Mouse (Mus musculus) myocyte (in vitro differentiated cells): ENCODE results near the gene Cracr2a.

Experiments used
- CEBPB ChIP-seq: IDR thresholded peaks from 2 replicates; pipeline ENCODE4 v1.6.1; 2011; ENCODE audit warnings: mild to moderate bottlenecking, moderate library complexity; ENCODE audit not compliant: poor library complexity, insufficient read depth, severe bottlenecking
- MAX ChIP-seq: IDR thresholded peaks from one replicate; pipeline ENCODE4 v1.6.1; 2011; ENCODE audit warnings: low read depth, mild to moderate bottlenecking, control low read depth
- MYOD1 ChIP-seq, 3 experiments: IDR thresholded peaks; one replicate each; pipeline ENCODE4 v1.6.1; 2011; ENCODE audit warnings: control low read depth in 2 of 3, low read depth in 2 of 3, mild to moderate bottlenecking in 2 of 3, moderate library complexity in 1 of 3; ENCODE audit not compliant: insufficient read length in 2 of 3, control insufficient read depth in 1 of 3
- MYOG ChIP-seq, 3 experiments: IDR thresholded peaks; one replicate each; pipeline ENCODE4 v1.6.1; 2011; ENCODE audit warnings: control low read depth in 2 of 3, low read depth in 2 of 3, mild to moderate bottlenecking in 2 of 3; ENCODE audit not compliant: insufficient read length in 2 of 3, control insufficient read depth in 1 of 3, insufficient read depth in 1 of 3
- POLR2A ChIP-seq: IDR thresholded peaks from one replicate; pipeline ENCODE4 v1.6.1; 2011; ENCODE audit warnings: low read depth, mild to moderate bottlenecking, control low read depth, moderate library complexity; ENCODE audit not compliant: insufficient read length
- POLR2AphosphoS2 ChIP-seq: IDR thresholded peaks from one replicate; pipeline ENCODE4 v1.6.1; 2011; ENCODE audit warnings: low read depth, control low read depth; ENCODE audit not compliant: insufficient read length
- TCF12 ChIP-seq: IDR thresholded peaks from one replicate; pipeline ENCODE4 v1.6.1; 2011; ENCODE audit warnings: mild to moderate bottlenecking, control low read depth; ENCODE audit not compliant: poor library complexity, insufficient read depth, severe bottlenecking
- USF1 ChIP-seq: IDR thresholded peaks from one replicate; pipeline ENCODE4 v1.6.1; 2011; ENCODE audit warnings: low read depth, mild to moderate bottlenecking, control low read depth, moderate library complexity

DNA sequence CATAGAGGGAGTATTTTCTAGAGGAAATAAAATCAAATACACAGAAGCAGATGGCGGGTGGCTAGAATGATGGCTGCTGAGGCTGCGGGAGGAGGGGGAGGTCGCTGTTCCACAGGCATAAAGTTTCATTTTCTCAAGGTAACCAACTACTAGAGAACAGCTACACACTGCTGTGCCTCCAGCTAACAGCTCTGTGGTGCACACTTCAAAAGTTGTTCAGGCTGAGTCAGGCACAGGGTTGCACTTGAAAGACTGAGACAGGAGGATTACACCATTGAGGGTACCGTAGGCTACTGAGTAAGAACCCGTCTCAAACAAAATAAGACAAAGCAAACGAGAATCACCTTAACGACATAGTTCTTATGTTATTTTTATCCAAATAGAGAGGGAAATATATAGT lies 24.1 kb upstream of the Cracr2a start:
- TF ChIP-seq POLR2A (no peak), CEBPB (no peak), USF1 (no peak), MAX (no peak), MYOG (IDR thresholded peaks at IDR 0.05; ENCODE audit: control insufficient read depth in 1 of 3, insufficient read depth in 1 of 3, insufficient read length in 2 of 3, low read depth in 2 of 3) (no peak), POLR2AphosphoS2 (no peak), MYOD1 (IDR thresholded peaks at IDR 0.05; ENCODE audit: control insufficient read depth in 1 of 3, insufficient read length in 2 of 3, low read depth in 2 of 3) (no peak), TCF12 (no peak)
